Mouse (Mus musculus): Measurements from ENCODE around the gene Lsm6.

GRCm38 (mm10) chr8:78824515-78824914 is 3.6 kb upstream of the Lsm6 start:
- TF ChIP-seq GATA1 (IDR thresholded peaks at IDR 0.05; ENCODE audit: low read length), result no peak
- TF ChIP-seq TAL1 (IDR thresholded peaks at IDR 0.05; ENCODE audit: low read length), result no peak
